Mouse (Mus musculus) lung, adult 2 months (tissue): ENCODE results near the gene Smyd3.

ENCODE experiments used
- CTCF ChIP-seq: fragments of 200-500 bp; IDR thresholded peaks from 2 replicates; pipeline ENCODE4 v1.5.1; 2011; ENCODE audit warnings: mild to moderate bottlenecking, low read length, control low read depth; ENCODE audit not compliant: insufficient read depth
- POLR2A ChIP-seq: fragments of 200-500 bp; IDR thresholded peaks from 2 replicates; pipeline ENCODE4 v1.6.1; 2011; ENCODE audit warnings: low read depth, mild to moderate bottlenecking, control low read depth, low read length, borderline replicate concordance; ENCODE audit errors: extremely low read depth

DNA sequence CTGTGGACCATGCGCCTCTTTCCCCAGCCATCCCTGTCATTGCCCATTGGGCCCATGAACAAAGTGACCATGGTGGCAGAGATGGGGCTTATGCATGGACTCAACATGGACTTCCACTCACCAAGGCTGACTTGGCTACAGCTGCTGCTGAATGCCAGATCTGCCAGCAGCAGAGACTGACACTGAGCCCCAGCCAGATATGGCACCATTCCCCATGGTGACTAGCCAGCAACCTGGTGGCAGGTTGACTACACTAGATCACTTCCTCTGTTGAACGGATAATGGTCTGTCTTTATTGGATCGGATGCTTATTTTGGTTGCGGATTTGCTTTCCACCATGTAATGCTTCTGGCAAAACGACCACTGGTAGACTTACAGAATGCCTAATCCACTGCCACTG is 486.3 kb downstream of the Smyd3 start:
- TF ChIP-seq CTCF (no peak), POLR2A (no peak)
